ENCODE assay signal across 8 mouse cellular contexts in the genomic region with DNA sequence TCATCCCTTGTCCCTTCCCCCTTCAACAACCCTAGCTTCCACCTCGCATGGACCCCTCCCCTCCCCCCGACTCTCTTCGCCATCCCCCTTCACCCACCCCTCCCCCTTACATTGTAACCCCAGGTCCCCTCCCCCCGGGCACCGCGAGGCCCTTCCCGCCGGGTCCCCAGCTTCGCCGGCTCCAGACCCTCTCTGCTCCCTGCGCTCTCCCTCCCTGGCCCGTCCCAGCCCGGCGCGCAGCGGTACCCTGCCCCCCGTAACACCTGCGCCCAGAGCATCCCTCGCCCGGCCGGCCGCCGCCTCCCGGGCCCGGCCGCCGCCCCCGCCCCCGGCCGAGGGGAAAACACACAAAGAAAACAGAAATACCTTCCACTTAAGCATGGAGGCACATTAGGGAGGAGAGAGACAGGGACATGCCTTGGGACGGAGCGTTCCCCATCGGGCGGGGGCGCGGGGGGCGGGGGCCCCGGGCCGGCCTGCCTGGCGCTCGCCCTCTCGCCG. TPM values are rescaled to one million over a fixed set of nuclear protein-coding genes. Genes with fewer than 3 reads are reported as not detected.
DNase-seq lines count a peak whose midpoint lies in the region; ATAC-seq and TF ChIP-seq lines count a peak whose summit lies in the region.

No protein-coding gene starts in this region.

- DNase-seq in heart, adult 8-10 months (ENCODE audit: low spot score): no peak
- DNase-seq in CH12.LX (ENCODE audit: extremely low read depth) (no peak), MN1 (ENCODE audit: low spot score) (no peak)
- no peak for DNase-seq in stomach, postnatal 0 days (ENCODE audit: low spot score)
- no peak for DNase-seq in retina, postnatal 1 day

- peak overlapping the region; percentile 81 for H3K9ac ChIP-seq in heart, embryonic 13.5 days
- H3K9ac ChIP-seq in CH12.LX (ENCODE audit: insufficient read depth, low read depth): peak overlapping the region; percentile 45
- peak overlapping the region; percentile 74 for H3K9ac ChIP-seq in embryonic facial prominence, embryonic 13.5 days
- peak overlapping the region; percentile 47 for H3K9ac ChIP-seq in limb, embryonic 15.5 days
- peak overlapping the region; percentile 60 for H3K9ac ChIP-seq in stomach, postnatal 0 days (ENCODE audit: low read length)

- TF ChIP-seq POLR2A in CH12.LX (IDR thresholded peaks at IDR 0.05; ENCODE audit: low read depth, low read length): no peak

- H3K4me1 ChIP-seq in heart, embryonic 13.5 days: peaks cover 32% of the 10 kb centered on the region
- H3K4me1 ChIP-seq in CH12.LX (ENCODE audit: control insufficient read depth in 1 of 2, insufficient read depth in 2 of 2): peaks cover 5 to 10% of the 10 kb centered on the region in 2 experiments; a peak in 2 of 4 replicates
- peaks cover 70% of the 10 kb centered on the region for H3K4me1 ChIP-seq in embryonic facial prominence, embryonic 13.5 days
- peaks cover 84% of the 10 kb centered on the region for H3K4me1 ChIP-seq in limb, embryonic 15.5 days
- no peaks in the 10 kb centered on the region for H3K4me1 ChIP-seq in stomach, postnatal 0 days (replicated peaks; ENCODE audit: control insufficient read depth, insufficient read depth)

- no peak for TF ChIP-seq RAD21 in CH12.LX (IDR thresholded peaks at IDR 0.05; ENCODE audit: low read depth, low read length)

- in situ Hi-C loops in CH12.LX (cut with MboI; ENCODE audit: low pct_ligation_motif_present, low pct_unique_long_range_greater_than_20kb, low sequenced_read_pairs): loop anchor here (5.0 kb wide), 1 partner anchor 48 kb away; no protein-coding TSS in a partner anchor

- dilution Hi-C loops in CH12.LX (cut with MboI; ENCODE audit: extremely low pct_ligation_motif_present, extremely low pct_unique_long_range_greater_than_20kb, low sequenced_read_pairs): no loop called here

- H3K4me3 ChIP-seq in heart, embryonic 13.5 days: peak overlapping the region; percentile 72
- H3K4me3 ChIP-seq in CH12.LX (replicated peaks in 1 of 3; ENCODE audit: low read depth in 2 of 3, low read length in 2 of 3, poor library complexity in 1 of 3): peak overlapping the region in 2 of 3 experiments; percentile 43 to 58
- H3K4me3 ChIP-seq in embryonic facial prominence, embryonic 13.5 days: peak overlapping the region; percentile 67
- H3K4me3 ChIP-seq in limb, embryonic 15.5 days: peak overlapping the region; percentile 61
- peak overlapping the region; percentile 58 for H3K4me3 ChIP-seq in stomach, postnatal 0 days (ENCODE audit: low read depth, low read length)

- no peaks in the 10 kb centered on the region for H3K9me3 ChIP-seq in heart, embryonic 13.5 days
- H3K9me3 ChIP-seq in CH12.LX (replicated peaks; ENCODE audit: low read length): no peaks in the 10 kb centered on the region
- no peaks in the 10 kb centered on the region for H3K9me3 ChIP-seq in embryonic facial prominence, embryonic 13.5 days
- no peaks in the 10 kb centered on the region for H3K9me3 ChIP-seq in limb, embryonic 15.5 days
- no peaks in the 10 kb centered on the region for H3K9me3 ChIP-seq in stomach, postnatal 0 days (ENCODE audit: control insufficient read depth, low read length)

- H3K27ac ChIP-seq in heart, embryonic 13.5 days (replicated peaks): no peak overlapping the region
- no peak overlapping the region for H3K27ac ChIP-seq in CH12.LX (ENCODE audit: insufficient read depth, low read depth)
- peak overlapping the region; percentile 39; the same call in 1 of the 2 replicates for H3K27ac ChIP-seq in embryonic facial prominence, embryonic 13.5 days
- peak overlapping the region; percentile 22; the same call in 1 of the 2 replicates for H3K27ac ChIP-seq in limb, embryonic 15.5 days
- no peak overlapping the region for H3K27ac ChIP-seq in stomach, postnatal 0 days (replicated peaks)

- 1% methylated on average over 26 of the region's 43 CpGs for WGBS in heart, embryonic 13.5 days
- 0% methylated on average over 34 of the region's 43 CpGs for WGBS in embryonic facial prominence, embryonic 13.5 days
- WGBS in limb, embryonic 15.5 days: under 1% methylated on average over 29 of the region's 43 CpGs
- WGBS in stomach, postnatal 0 days: under 1% methylated on average over 35 of the region's 43 CpGs

- H3K27me3 ChIP-seq in heart, embryonic 13.5 days (replicated peaks): peaks cover 97% of the 10 kb centered on the region
- peaks cover 99% of the 10 kb centered on the region for H3K27me3 ChIP-seq in CH12.LX (replicated peaks)
- peaks cover 90% of the 10 kb centered on the region for H3K27me3 ChIP-seq in embryonic facial prominence, embryonic 13.5 days
- H3K27me3 ChIP-seq in limb, embryonic 15.5 days: peaks cover 70% of the 10 kb centered on the region
- H3K27me3 ChIP-seq in stomach, postnatal 0 days (ENCODE audit: control insufficient read depth, insufficient read depth, low read length): peaks cover 3% of the 10 kb centered on the region; the same call in 1 of the 2 replicates

- TF ChIP-seq EP300 in CH12.LX (IDR thresholded peaks at IDR 0.05; ENCODE audit: low read length): no peak
- TF ChIP-seq EP300 in stomach, postnatal 0 days (optimal IDR thresholded peaks at IDR 0.05): no peak

- peak overlapping the region; percentile 99 for H3K4me2 ChIP-seq in heart, embryonic 13.5 days
- peak overlapping the region; percentile 99 for H3K4me2 ChIP-seq in CH12.LX (ENCODE audit: insufficient read depth, low read depth, poor library complexity, severe bottlenecking)
- peak overlapping the region; percentile 96 for H3K4me2 ChIP-seq in embryonic facial prominence, embryonic 13.5 days
- H3K4me2 ChIP-seq in limb, embryonic 15.5 days: peak overlapping the region; percentile 99
- H3K4me2 ChIP-seq in stomach, postnatal 0 days (replicated peaks; ENCODE audit: low read depth): peak overlapping the region; percentile 96

- no peak for TF ChIP-seq CTCF in CH12.LX (conservative IDR thresholded peaks at IDR 0.05 in 1 of 2, IDR thresholded peaks at IDR 0.05 in 1 of 2; ENCODE audit: low read depth in 2 of 2, low read length in 2 of 2)
- no peak for TF ChIP-seq CTCF in stomach, postnatal 0 days (IDR thresholded peaks at IDR 0.05; ENCODE audit: low read depth)

- ATAC-seq in heart, embryonic 13.5 days (ENCODE audit: extremely low read depth, insufficient number of reproducible peaks, low FRiP score, low TSS enrichment): no peak
- ATAC-seq in embryonic facial prominence, embryonic 13.5 days (ENCODE audit: insufficient number of reproducible peaks, insufficient read depth, low FRiP score, low TSS enrichment, low read depth): no peak
- ATAC-seq in limb, embryonic 15.5 days (ENCODE audit: insufficient number of reproducible peaks, low FRiP score, low TSS enrichment, low read depth): no peak
- ATAC-seq in stomach, postnatal 0 days (ENCODE audit: low FRiP score, low TSS enrichment): no peak

- no peaks in the 10 kb centered on the region for H3K79me2 ChIP-seq in CH12.LX (replicated peaks; ENCODE audit: control insufficient read depth, extremely low read depth, insufficient read depth, poor library complexity, severe bottlenecking)

- H3K36me3 ChIP-seq in heart, embryonic 13.5 days: no peaks in the 10 kb centered on the region
- H3K36me3 ChIP-seq in CH12.LX (replicated peaks in 1 of 2; ENCODE audit: control insufficient read depth in 1 of 2, insufficient read depth in 1 of 2, low read length in 1 of 2): no peaks in the 10 kb centered on the region
- no peaks in the 10 kb centered on the region for H3K36me3 ChIP-seq in embryonic facial prominence, embryonic 13.5 days
- no peaks in the 10 kb centered on the region for H3K36me3 ChIP-seq in limb, embryonic 15.5 days
- H3K36me3 ChIP-seq in stomach, postnatal 0 days (ENCODE audit: control insufficient read depth, insufficient read depth, low read length): no peaks in the 10 kb centered on the region

TF ChIP-seq in CH12.LX, 34 proteins besides CTCF, POLR2A, EP300 and RAD21:
- TF ChIP-seq UBTF (IDR thresholded peaks at IDR 0.05; ENCODE audit: low read depth, low read length) (0 out of 2 replicates have a peak, but pooled peaks have one; percentile 22), TCF12 (IDR thresholded peaks at IDR 0.05; ENCODE audit: low read depth, low read length) (no peak)
TF ChIP-seq in CH12.LX: peak in this region for 1.

RNA-seq across cellular contexts. Expression of gene Srcin1, which starts 1.4 kb away (rescaled TPM):
- 0.03 and 0.08 TPM in 2 replicates for polyA plus RNA-seq in heart, embryonic 13.5 days (2015; fragmentation: Nextera tagmentation; extraction: Ambion mirVana)
- under 1 TPM; 0.06 to 0.75 (median 0.18) TPM for total RNA-seq in heart, adult 8-10 months (2022)
- 0.08 TPM in 2 replicates for total RNA-seq in CH12.LX (2012; rRNA removed)
- not detected in 2 replicates for total RNA-seq in CH12.LX (2014; rRNA removed)
- 0.09 and 0.12 TPM in 2 replicates for polyA plus RNA-seq in CH12.LX (2012; ENCODE audit: insufficient read length, low read depth)
- polyA plus RNA-seq in embryonic facial prominence, embryonic 13.5 days (2015; fragmentation: Nextera tagmentation; extraction: Ambion mirVana): 0.76 and 1.2 TPM in 2 replicates
- 0.89 and 0.92 TPM in 2 replicates for polyA plus RNA-seq in limb, embryonic 15.5 days (2015; fragmentation: Nextera tagmentation; extraction: Ambion mirVana)
- 0.49 and 0.50 TPM in 2 replicates for polyA plus RNA-seq in stomach, postnatal 0 days (2015; fragmentation: Nextera tagmentation; extraction: Ambion mirVana)

RNA-seq across cellular contexts. Expression of gene Epop, which starts 54.9 kb away (rescaled TPM):
- polyA plus RNA-seq in heart, embryonic 13.5 days (2015; fragmentation: Nextera tagmentation; extraction: Ambion mirVana): 1.1 and 1.4 TPM in 2 replicates
- total RNA-seq in heart, adult 8-10 months (2022): 1 to 10 TPM in 3 of 4 experiments, under 1 TPM in 1; 0.92 to 1.7 (median 1.2) TPM
- total RNA-seq in CH12.LX (2012; rRNA removed) (4.2 and 5.0 TPM in 2 replicates), CH12.LX (2014; rRNA removed) (1.7 and 2.1 TPM in 2 replicates)
- 8.3 and 8.4 TPM in 2 replicates for polyA plus RNA-seq in CH12.LX (2012; ENCODE audit: insufficient read length, low read depth)
- polyA plus RNA-seq in embryonic facial prominence, embryonic 13.5 days (2015; fragmentation: Nextera tagmentation; extraction: Ambion mirVana): 4.3 and 7.2 TPM in 2 replicates
- polyA plus RNA-seq in limb, embryonic 15.5 days (2015; fragmentation: Nextera tagmentation; extraction: Ambion mirVana): 1.9 and 3.2 TPM in 2 replicates
- polyA plus RNA-seq in stomach, postnatal 0 days (2015; fragmentation: Nextera tagmentation; extraction: Ambion mirVana): 9.7 and 10.8 TPM in 2 replicates

Comparison
In these comparisons a context has a peak if more than half of its experiments do, and no peak if none do; other contexts are left out.
1. H3K27ac ChIP-seq: peak in embryonic facial prominence, embryonic 13.5 days (single experiment) and limb, embryonic 15.5 days (single experiment); none in heart, embryonic 13.5 days (single experiment), CH12.LX (single experiment) and stomach, postnatal 0 days (single experiment).
2. Peak in every context shown above with its lines, with median percentiles within 50 percentile points of each other: H3K4me2 ChIP-seq, H3K4me3 ChIP-seq and H3K9ac ChIP-seq.